Mouse (Mus musculus) bone marrow macrophage, adult 2 months (primary cell): ENCODE data around the gene Tmem185b. TPM values are rescaled to one million over a fixed set of nuclear protein-coding genes. Genes with fewer than 3 reads are reported as not detected.
A peak's percentile ranks its signal among the peaks of the same experiment; 100 is the strongest.

Experiments
- H3K27ac ChIP-seq: 2 replicates; pipeline ENCODE4 v1.5.1; 2012; ENCODE audit warnings: low read depth, low read length; ENCODE audit not compliant: insufficient read depth
- H3K4me1 ChIP-seq: 2 replicates; pipeline ENCODE4 v1.6.1; 2012; ENCODE audit warnings: low read length; ENCODE audit not compliant: control insufficient read depth, insufficient read depth
- H3K4me3 ChIP-seq: 2 replicates; pipeline ENCODE4 v1.5.1; 2012; ENCODE audit warnings: mild to moderate bottlenecking, low read length, moderate library complexity; ENCODE audit not compliant: insufficient read depth
- CTCF ChIP-seq: IDR thresholded peaks from 2 replicates; pipeline ENCODE4 v1.5.1; 2012; ENCODE audit warnings: low read depth, mild to moderate bottlenecking, low read length, moderate library complexity
- POLR2A ChIP-seq: IDR thresholded peaks from 2 replicates; pipeline ENCODE4 v1.6.1; 2012; ENCODE audit warnings: mild to moderate bottlenecking, low read depth, low read length, borderline replicate concordance
- polyA plus RNA-seq: library from polyadenylated mRNA; stranded (reverse); fragments of >200 nt; gene quantifications from 2 replicates; pipeline ENCODE4 v1.2.4, GENCODE M21; 2012; ENCODE audit not compliant: missing spikeins, insufficient read depth, insufficient read length

Tmem185b gene
- polyA plus RNA-seq, 1 experiment: 20.0 TPM

- no peak overlapping the region for H3K27ac ChIP-seq
- TF ChIP-seq POLR2A (no peak), CTCF (no peak)
- no peak overlapping the region for H3K4me3 ChIP-seq
- H3K4me1 ChIP-seq: peaks cover 18% of the 10 kb centered on the region
These were observed 7.3 kb downstream of the Tmem185b start for GRCm38 (mm10) chr1:119533093-119533805.

GRCm38 (mm10) chr1:119534341-119534740 lies 8.4 kb downstream of the Tmem185b start:
- Histone ChIP-seq H3K27ac (0 out of 2 replicates have a peak overlapping the region, but pooled peaks have one; percentile 1), H3K4me3 (no peak overlapping the region), H3K4me1 (peaks cover 18% of the 10 kb centered on the region)
- no peak for TF ChIP-seq CTCF
- TF ChIP-seq POLR2A: no peak

- Histone ChIP-seq H3K27ac (no peak overlapping the region), H3K4me1 (peaks cover 18% of the 10 kb centered on the region), H3K4me3 (no peak overlapping the region)
- TF ChIP-seq CTCF (no peak), POLR2A (no peak)
These were observed 10.2 kb downstream of the Tmem185b start for GRCm38 (mm10) chr1:119536122-119536521.

- TF ChIP-seq POLR2A (no peak), CTCF (no peak)
- H3K4me1 ChIP-seq: peaks cover 18% of the 10 kb centered on the region
These were observed 11.7 kb downstream of the Tmem185b start for GRCm38 (mm10) chr1:119537651-119538050.

GRCm38 (mm10) chr1:119539252-119539651 lies 13.3 kb downstream of the Tmem185b start:
- TF ChIP-seq CTCF (no peak), POLR2A (no peak)
- Histone ChIP-seq H3K27ac (no peak overlapping the region), H3K4me3 (no peak overlapping the region)

More at GRCm38 (mm10) chr1:119537651-119538050, 11.7 kb downstream of the Tmem185b start:
- no peak overlapping the region for H3K27ac ChIP-seq
- H3K4me3 ChIP-seq: no peak overlapping the region

GRCm38 (mm10) chr1:119540836-119541557 lies 15.0 kb downstream of the Tmem185b start:
- Histone ChIP-seq H3K4me1 (no peaks in the 10 kb centered on the region; the same call in 1 of the 2 replicates), H3K4me3 (no peak overlapping the region), H3K27ac (no peak overlapping the region)
- TF ChIP-seq POLR2A: no peak

More at GRCm38 (mm10) chr1:119539252-119539651, 13.3 kb downstream of the Tmem185b start:
- peaks cover 6% of the 10 kb centered on the region for H3K4me1 ChIP-seq

GRCm38 (mm10) chr1:119541570-119541969 lies 15.6 kb downstream of the Tmem185b start:
- H3K27ac ChIP-seq: no peak overlapping the region
- no peak overlapping the region for H3K4me3 ChIP-seq
- H3K4me1 ChIP-seq: no peaks in the 10 kb centered on the region; the same call in 1 of the 2 replicates
- TF ChIP-seq CTCF: no peak
- no peak for TF ChIP-seq POLR2A

- H3K4me3 ChIP-seq: no peak overlapping the region
- H3K27ac ChIP-seq: no peak overlapping the region
- TF ChIP-seq POLR2A (no peak), CTCF (no peak)
- no peaks in the 10 kb centered on the region; the same call in 1 of the 2 replicates for H3K4me1 ChIP-seq
These were observed 17.4 kb downstream of the Tmem185b start for GRCm38 (mm10) chr1:119543316-119543715.

- TF ChIP-seq POLR2A (no peak), CTCF (no peak)
- Histone ChIP-seq H3K4me3 (no peak overlapping the region), H3K4me1 (no peaks in the 10 kb centered on the region; the same call in 1 of the 2 replicates), H3K27ac (no peak overlapping the region)
These were observed 18.7 kb downstream of the Tmem185b start for GRCm38 (mm10) chr1:119544611-119545155.

GRCm38 (mm10) chr1:119545164-119545563 lies 19.2 kb downstream of the Tmem185b start:
- TF ChIP-seq CTCF: no peak
- no peak overlapping the region for H3K27ac ChIP-seq
- no peak overlapping the region for H3K4me3 ChIP-seq
- no peaks in the 10 kb centered on the region; the same call in 1 of the 2 replicates for H3K4me1 ChIP-seq
